Mouse (Mus musculus) MEL (cell line): Measurements from ENCODE around the gene Nipsnap2. TPM values are rescaled to one million over a fixed set of nuclear protein-coding genes. Genes with fewer than 3 reads are reported as not detected.

Experiments
- DNase-seq: peaks from one replicate; pipeline ENCODE4 v3.0.0; 2011; ENCODE audit warnings: low read depth, low spot score
- H3K27ac ChIP-seq: 2 replicates; pipeline ENCODE4 v1.5.1; 2012; ENCODE audit warnings: low read depth, mild to moderate bottlenecking, control low read depth, low read length, moderate library complexity; ENCODE audit not compliant: control insufficient read depth
- H3K27me3 ChIP-seq, 2 experiments: fragments of 150-350 bp in 1 of 2; sonication (generic) in 1 of 2; 2 replicates each; pipeline ENCODE4 v1.6.1; 2012; ENCODE audit warnings: low read length in 2 of 2, mild to moderate bottlenecking in 2 of 2, improper control_type of control experiment in 1 of 2, moderate library complexity in 1 of 2; ENCODE audit not compliant: insufficient read depth in 2 of 2, control insufficient read depth in 1 of 2
- H3K36me3 ChIP-seq, 2 experiments: 2 replicates each; pipeline ENCODE4 v1.6.1; 2012 to 2014; ENCODE audit warnings: low read length in 2 of 2, improper control_type of control experiment in 1 of 2, inconsistent platforms in 1 of 2, mild to moderate bottlenecking in 1 of 2; ENCODE audit not compliant: insufficient read depth in 2 of 2, control insufficient read depth in 1 of 2
- H3K4me1 ChIP-seq, 2 experiments: fragments of 150-350 bp in 1 of 2; sonication (generic) in 1 of 2; 2 replicates each; pipeline ENCODE4 v1.6.1; 2012; ENCODE audit warnings: low read length in 2 of 2, improper control_type of control experiment in 1 of 2, mild to moderate bottlenecking in 1 of 2; ENCODE audit not compliant: insufficient read depth in 2 of 2, control insufficient read depth in 1 of 2
- H3K4me3 ChIP-seq, 2 experiments: fragments of 150-350 bp in 1 of 2; sonication (generic) in 1 of 2; 2 replicates each; pipeline ENCODE4 v1.5.1; 2012; ENCODE audit warnings: low read depth in 2 of 2, low read length in 2 of 2, mild to moderate bottlenecking in 2 of 2, moderate library complexity in 2 of 2, control low read depth in 1 of 2, improper control_type of control experiment in 1 of 2; ENCODE audit not compliant: control insufficient read depth in 1 of 2, insufficient read depth in 1 of 2
- H3K79me2 ChIP-seq: 2 replicates; pipeline ENCODE4 v1.6.1; 2012; ENCODE audit warnings: mild to moderate bottlenecking, low read length, moderate library complexity; ENCODE audit not compliant: control insufficient read depth, poor library complexity, insufficient read depth
- H3K9ac ChIP-seq: 2 replicates; pipeline ENCODE4 v1.6.1; 2012; ENCODE audit warnings: low read depth, mild to moderate bottlenecking, control low read depth, low read length, moderate library complexity; ENCODE audit not compliant: control insufficient read depth, poor library complexity, severe bottlenecking
- H3K9me3 ChIP-seq: fragments of 150-350 bp; sonication (generic); replicated peaks from 2 replicates; pipeline ENCODE4 v1.6.1; 2012; ENCODE audit warnings: mild to moderate bottlenecking, low read length, improper control_type of control experiment, moderate library complexity; ENCODE audit not compliant: insufficient read depth
- BHLHE40 ChIP-seq: IDR thresholded peaks from 2 replicates; pipeline ENCODE4 v1.6.1; 2012; ENCODE audit warnings: low read depth, mild to moderate bottlenecking, inconsistent platforms, low read length, improper control_type of control experiment, borderline replicate concordance
- CHD2 ChIP-seq: IDR thresholded peaks from 2 replicates; pipeline ENCODE4 v1.6.1; 2011; ENCODE audit warnings: low read length, improper control_type of control experiment
- CTCF ChIP-seq, 3 experiments: IDR thresholded peaks in 2 of 3; conservative IDR thresholded peaks in 1 of 3; 2 replicates each; pipeline ENCODE4 v1.5.1; 2011 to 2012; ENCODE audit warnings: low read length in 3 of 3, low read depth in 2 of 3, mild to moderate bottlenecking in 2 of 3, improper control_type of control experiment in 1 of 3, inconsistent platforms in 1 of 3, mixed read lengths in 1 of 3, moderate library complexity in 1 of 3; ENCODE audit not compliant: control insufficient read depth in 1 of 3, insufficient read depth in 1 of 3, poor library complexity in 1 of 3, severe bottlenecking in 1 of 3
- E2F4 ChIP-seq: IDR thresholded peaks from 2 replicates; pipeline ENCODE4 v1.6.1; 2011; ENCODE audit warnings: low read depth, low read length, improper control_type of control experiment, borderline replicate concordance
- ELF1 ChIP-seq: IDR thresholded peaks from 2 replicates; pipeline ENCODE4 v1.6.1; 2014; ENCODE audit warnings: low read depth, mild to moderate bottlenecking, inconsistent platforms, low read length, improper control_type of control experiment, moderate library complexity
- EP300 ChIP-seq, 2 experiments: IDR thresholded peaks; 2 replicates each; pipeline ENCODE4 v1.6.1; 2011; ENCODE audit warnings: improper control_type of control experiment in 2 of 2, low read length in 2 of 2, low read depth in 1 of 2, mild to moderate bottlenecking in 1 of 2
- ETS1 ChIP-seq: IDR thresholded peaks from 2 replicates; pipeline ENCODE4 v1.6.1; 2012; ENCODE audit warnings: low read depth, mild to moderate bottlenecking, inconsistent platforms, low read length, improper control_type of control experiment, moderate library complexity
- GABPA ChIP-seq: IDR thresholded peaks from 2 replicates; pipeline ENCODE4 v1.6.1; 2012; ENCODE audit warnings: low read depth, mild to moderate bottlenecking, inconsistent platforms, low read length, improper control_type of control experiment, moderate library complexity
- GATA1 ChIP-seq: IDR thresholded peaks from 2 replicates; pipeline ENCODE4 v1.6.1; 2011; ENCODE audit warnings: low read depth, low read length, improper control_type of control experiment
- HCFC1 ChIP-seq: IDR thresholded peaks from 2 replicates; pipeline ENCODE4 v1.6.1; 2012; ENCODE audit warnings: low read depth, mild to moderate bottlenecking, inconsistent platforms, low read length, improper control_type of control experiment, moderate library complexity
- JUND ChIP-seq: IDR thresholded peaks from 2 replicates; pipeline ENCODE4 v1.6.1; 2011; ENCODE audit warnings: low read depth, mild to moderate bottlenecking, improper control_type of control experiment, low read length
- KAT2A ChIP-seq: conservative IDR thresholded peaks from 2 replicates; pipeline ENCODE4 v1.6.1; 2012; ENCODE audit warnings: low read depth, low read length, improper control_type of control experiment, inconsistent platforms
- MAFK ChIP-seq: IDR thresholded peaks from 2 replicates; pipeline ENCODE4 v1.6.1; 2011; ENCODE audit warnings: low read depth, mild to moderate bottlenecking, low read length, improper control_type of control experiment, borderline replicate concordance
- MAX ChIP-seq: IDR thresholded peaks from 2 replicates; pipeline ENCODE4 v1.6.1; 2011; ENCODE audit warnings: low read length, improper control_type of control experiment
- MAZ ChIP-seq: IDR thresholded peaks from 2 replicates; pipeline ENCODE4 v1.6.1; 2012; ENCODE audit warnings: low read depth, mild to moderate bottlenecking, inconsistent platforms, low read length, improper control_type of control experiment
- MEF2A ChIP-seq: IDR thresholded peaks from 2 replicates; pipeline ENCODE4 v1.6.1; 2014; ENCODE audit warnings: low read depth, mild to moderate bottlenecking, inconsistent platforms, low read length, improper control_type of control experiment; ENCODE audit not compliant: poor library complexity, insufficient replicate concordance, severe bottlenecking; ENCODE audit errors: extremely low read depth
- MXI1 ChIP-seq: IDR thresholded peaks from 2 replicates; pipeline ENCODE4 v1.6.1; 2011; ENCODE audit warnings: mild to moderate bottlenecking, low read depth, low read length, improper control_type of control experiment
- MYB ChIP-seq: IDR thresholded peaks from 2 replicates; pipeline ENCODE4 v1.6.1; 2011; ENCODE audit warnings: mild to moderate bottlenecking, low read depth, low read length, improper control_type of control experiment
- MYC ChIP-seq: IDR thresholded peaks from 2 replicates; pipeline ENCODE4 v1.6.1; 2011; ENCODE audit warnings: low read depth, mild to moderate bottlenecking, low read length, improper control_type of control experiment, moderate library complexity
- NELFE ChIP-seq: IDR thresholded peaks from 2 replicates; pipeline ENCODE4 v1.6.1; 2011; ENCODE audit warnings: low read depth, low read length, improper control_type of control experiment
- NRF1 ChIP-seq: IDR thresholded peaks from 2 replicates; pipeline ENCODE4 v1.6.1; 2014; ENCODE audit warnings: low read depth, mild to moderate bottlenecking, inconsistent platforms, low read length, improper control_type of control experiment, moderate library complexity; ENCODE audit not compliant: poor library complexity, insufficient read depth, severe bottlenecking
- POLR2A ChIP-seq, 2 experiments: IDR thresholded peaks; 2 replicates each; pipeline ENCODE4 v1.6.1; 2011 to 2012; ENCODE audit warnings: low read length in 2 of 2, mild to moderate bottlenecking in 2 of 2, control low read depth in 1 of 2, improper control_type of control experiment in 1 of 2, low read depth in 1 of 2, moderate library complexity in 1 of 2; ENCODE audit not compliant: control insufficient read depth in 1 of 2, insufficient read depth in 1 of 2, poor library complexity in 1 of 2
- POLR2AphosphoS2 ChIP-seq: IDR thresholded peaks from 2 replicates; pipeline ENCODE4 v1.6.1; 2011; ENCODE audit warnings: low read length, improper control_type of control experiment
- POLR2AphosphoS5 ChIP-seq: IDR thresholded peaks from 2 replicates; pipeline ENCODE4 v1.6.1; 2012; ENCODE audit warnings: low read depth, borderline replicate concordance, mild to moderate bottlenecking, inconsistent platforms, low read length, moderate library complexity, mixed read lengths
- RAD21 ChIP-seq: IDR thresholded peaks from 2 replicates; pipeline ENCODE4 v1.6.1; 2011; ENCODE audit warnings: mild to moderate bottlenecking, low read depth, low read length, improper control_type of control experiment
- RCOR1 ChIP-seq: IDR thresholded peaks from 2 replicates; pipeline ENCODE4 v1.6.1; 2012; ENCODE audit warnings: low read depth, mild to moderate bottlenecking, inconsistent platforms, low read length, improper control_type of control experiment
- SMC3 ChIP-seq: IDR thresholded peaks from 2 replicates; pipeline ENCODE4 v1.6.1; 2011; ENCODE audit warnings: low read depth, low read length, improper control_type of control experiment
- TAL1 ChIP-seq: IDR thresholded peaks from 2 replicates; pipeline ENCODE4 v1.6.1; 2012; ENCODE audit warnings: mild to moderate bottlenecking, inconsistent platforms, low read length, moderate library complexity, mixed read lengths
- TBP ChIP-seq: IDR thresholded peaks from 2 replicates; pipeline ENCODE4 v1.8.0; 2011; ENCODE audit warnings: low read depth, low read length, improper control_type of control experiment
- TCF12 ChIP-seq: IDR thresholded peaks from 2 replicates; pipeline ENCODE4 v1.6.1; 2014; ENCODE audit warnings: low read depth, mild to moderate bottlenecking, inconsistent platforms, low read length, improper control_type of control experiment, moderate library complexity
- UBTF ChIP-seq: IDR thresholded peaks from 2 replicates; pipeline ENCODE4 v1.6.1; 2012; ENCODE audit warnings: low read depth, mild to moderate bottlenecking, inconsistent platforms, low read length, improper control_type of control experiment, moderate library complexity, borderline replicate concordance; ENCODE audit not compliant: insufficient read depth
- USF1 ChIP-seq: IDR thresholded peaks from 2 replicates; pipeline ENCODE4 v1.6.1; 2014; ENCODE audit warnings: low read depth, mild to moderate bottlenecking, inconsistent platforms, low read length, improper control_type of control experiment, moderate library complexity
- USF2 ChIP-seq, 2 experiments: IDR thresholded peaks; 2 replicates each; pipeline ENCODE4 v1.6.1; 2011 to 2012; ENCODE audit warnings: improper control_type of control experiment in 2 of 2, low read length in 2 of 2, borderline replicate concordance in 1 of 2, inconsistent platforms in 1 of 2, low read depth in 1 of 2, mild to moderate bottlenecking in 1 of 2; ENCODE audit not compliant: insufficient read depth in 1 of 2
- ZC3H11A ChIP-seq: IDR thresholded peaks from 2 replicates; pipeline ENCODE4 v1.6.1; 2012; ENCODE audit warnings: low read depth, mild to moderate bottlenecking, inconsistent platforms, low read length, improper control_type of control experiment
- ZKSCAN1 ChIP-seq: IDR thresholded peaks from 2 replicates; pipeline ENCODE4 v1.6.1; 2012; ENCODE audit warnings: low read depth, mild to moderate bottlenecking, inconsistent platforms, low read length, improper control_type of control experiment, moderate library complexity
- ZMIZ1 ChIP-seq: IDR thresholded peaks from 2 replicates; pipeline ENCODE4 v1.6.1; 2012; ENCODE audit warnings: low read depth, mild to moderate bottlenecking, inconsistent platforms, low read length, improper control_type of control experiment, moderate library complexity
- ZNF384 ChIP-seq: IDR thresholded peaks from 2 replicates; pipeline ENCODE4 v1.6.1; 2012; ENCODE audit warnings: low read depth, mild to moderate bottlenecking, inconsistent platforms, low read length, improper control_type of control experiment
- polyA plus RNA-seq, 2 experiments: library from polyadenylated mRNA; stranded (reverse) in 1 of 2; unstranded in 1 of 2; fragments of >175 nt in 1 of 2; fragments of >200 nt in 1 of 2; gene quantifications; 2 replicates each; pipeline versions ENCODE4 v1.2.1 to v1.2.4; 2012; ENCODE audit warnings: low replicate concordance in 2 of 2, low read depth in 1 of 2; ENCODE audit not compliant: insufficient read length in 2 of 2, insufficient read depth in 1 of 2, missing spikeins in 1 of 2
- total RNA-seq: library from RNA; depleted of rRNA; stranded (reverse); fragments of 300-350 nt; gene quantifications from 2 replicates; pipeline ENCODE4 v1.2.3, GENCODE M21; 2012

Nipsnap2 gene
- total and polyA plus RNA-seq, 3 experiments = 34.2 to 35.7 TPM; not detected in 1

GRCm38 (mm10) chr5:129730344-129730743, 5.5 kb downstream of the Nipsnap2 start:
- Histone ChIP-seq H3K27me3 (no peaks in the 10 kb centered on the region), H3K9ac (peak overlapping the region; percentile 64), H3K36me3 (peaks cover 0 to 32% of the 10 kb centered on the region in 2 experiments; a peak in 2 of 4 replicates), H3K27ac (peak overlapping the region; percentile 32), H3K4me3 (peak overlapping the region; percentile 27 to 45), H3K9me3 (no peaks in the 10 kb centered on the region), H3K4me1 (peaks cover 15 to 39% of the 10 kb centered on the region in 2 experiments), H3K79me2 (peaks cover 18% of the 10 kb centered on the region)
- DNase-seq = peak; percentile 50
- TF ChIP-seq BHLHE40 (no peak), HCFC1 (no peak), MAFK (no peak), CTCF (IDR thresholded peaks at IDR 0.05 in 2 of 3, conservative IDR thresholded peaks at IDR 0.05 in 1 of 3; ENCODE audit: control insufficient read depth in 1 of 3, insufficient read depth in 1 of 3, low read depth in 2 of 3, low read length in 3 of 3, poor library complexity in 1 of 3, severe bottlenecking in 1 of 3) (no peak), RAD21 (no peak), ELF1 (no peak), MYB (no peak), MAX (no peak; the same call in 1 of the 2 replicates), GATA1 (no peak), MXI1 (peak; percentile 58; the same call in 1 of the 2 replicates), TAL1 (no peak), USF2 (IDR thresholded peaks at IDR 0.05; ENCODE audit: borderline replicate concordance in 1 of 2, insufficient read depth in 1 of 2, low read depth in 1 of 2, low read length in 2 of 2) (no peak), MAZ (0 out of 2 replicates have a peak, but pooled peaks have one; percentile 11), RCOR1 (no peak), CHD2 (no peak), ZMIZ1 (no peak), MYC (no peak), POLR2AphosphoS2 (0 out of 2 replicates have a peak, but pooled peaks have one; percentile 35), ZNF384 (no peak), USF1 (no peak), JUND (no peak), GABPA (no peak), TBP (no peak), E2F4 (no peak), ZC3H11A (no peak), POLR2AphosphoS5 (no peak), NELFE (no peak), TCF12 (no peak), ETS1 (0 out of 2 replicates have a peak, but pooled peaks have one; percentile 8), ZKSCAN1 (no peak), SMC3 (0 out of 2 replicates have a peak, but pooled peaks have one; percentile 4), NRF1 (no peak), KAT2A (no peak), MEF2A (no peak), UBTF (no peak), POLR2A (IDR thresholded peaks at IDR 0.05; ENCODE audit: control insufficient read depth in 1 of 2, insufficient read depth in 1 of 2, low read depth in 1 of 2, low read length in 2 of 2, poor library complexity in 1 of 2) (no peak), EP300 (IDR thresholded peaks at IDR 0.05; ENCODE audit: low read depth in 1 of 2, low read length in 2 of 2) (0 out of 4 replicates have a peak, but pooled peaks of 1 of the 2 experiments have one; percentile 21)
